Mouse (Mus musculus): ENCODE results near the gene Tnni2. TPM values are rescaled to one million over a fixed set of nuclear protein-coding genes. Genes with fewer than 3 reads are reported as not detected.

Tnni2 gene
- polyA plus RNA-seq, 1 experiment from 2014 or later = 1.7 TPM

DNA sequence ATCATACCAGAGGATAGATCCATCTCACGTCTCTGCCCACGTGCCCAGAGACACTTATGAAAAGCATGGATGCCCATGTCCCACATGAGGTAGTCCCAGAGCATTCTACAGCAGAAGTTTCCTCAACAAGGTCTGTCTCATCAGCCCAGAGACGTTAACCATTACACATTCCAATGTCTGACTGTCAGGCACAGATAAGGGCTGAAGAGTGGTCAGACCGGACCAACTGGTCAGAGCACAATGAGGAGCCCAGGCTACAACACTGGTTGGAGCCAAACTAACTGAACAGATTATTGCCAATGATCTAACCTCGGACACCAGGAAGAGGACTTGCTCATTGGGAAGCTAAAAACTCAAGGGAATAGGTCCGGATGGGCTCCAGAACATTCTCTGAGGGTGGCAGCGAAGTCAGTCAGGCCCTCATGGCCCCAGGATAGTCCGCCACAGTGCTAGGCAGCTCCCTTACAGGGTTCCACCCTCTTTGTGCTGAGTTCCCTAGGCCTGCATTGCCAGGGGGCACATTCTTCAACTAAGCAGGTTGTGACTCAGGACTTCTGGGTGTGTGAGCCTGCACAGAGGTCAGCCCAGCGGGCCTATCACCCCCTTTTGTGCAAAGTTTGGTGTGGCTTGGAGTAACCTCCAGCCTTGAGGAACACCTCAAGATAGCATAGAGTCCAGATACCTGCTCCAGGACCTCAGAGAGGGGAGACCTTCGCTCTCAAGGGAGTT, 7.3 kb upstream of the Tnni2 start, which contains the start of gene Syt8:
Gene Syt8 (plus strand): TSS at position 714 of the 729 bp plus-strand sequence.
- Histone ChIP-seq H3K9ac (ENCODE audit: low read depth, low read length) (no peak within 1 kb of the TSS), H3K4me2 (replicated peaks; ENCODE audit: low read depth, low read length) (no peak within 1 kb of the TSS), H3K4me3 (ENCODE audit: low read depth, low read length) (no peak within 1 kb of the TSS), H3K9me3 (ENCODE audit: control insufficient read depth, low read length) (no peaks in the 10 kb centered on the region), H3K36me3 (ENCODE audit: control insufficient read depth, insufficient read depth, low read length) (no peaks in the 10 kb centered on the region), H3K4me1 (replicated peaks; ENCODE audit: control insufficient read depth, insufficient read depth, low read length) (no peaks in the 10 kb centered on the region), H3K27ac (ENCODE audit: low read depth, low read length) (no peak within 1 kb of the TSS), H3K27me3 (ENCODE audit: control insufficient read depth, insufficient read depth, low read length) (no peaks in the 10 kb centered on the region)
- DNase-seq (ENCODE audit: low spot score) = no peak
- ATAC-seq (ENCODE audit: low FRiP score) = no peak
- 86% methylated on average over 10 of the region's 10 CpGs for WGBS

DNA sequence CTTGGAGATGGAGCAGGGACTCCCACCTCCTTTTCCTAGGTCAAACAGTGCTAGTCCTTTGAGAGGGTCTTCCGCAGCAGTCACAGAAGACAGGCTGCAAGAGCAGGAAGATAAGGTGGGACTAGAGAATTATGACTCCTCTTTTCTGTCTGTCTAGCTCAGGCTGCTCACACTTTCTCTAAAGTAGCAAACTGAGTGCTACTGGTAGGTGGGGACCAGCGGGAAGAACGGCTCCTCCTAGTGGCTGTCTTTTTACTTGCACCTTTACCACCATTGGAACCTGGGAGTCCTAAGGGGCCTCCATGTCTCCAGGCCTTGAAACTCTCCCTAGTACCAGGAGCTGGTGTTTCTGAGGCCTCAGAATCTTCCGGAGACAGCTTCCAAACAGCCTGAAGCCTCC, 6.1 kb upstream of the Tnni2 start:
- 23% methylated on average over 4 of the region's 4 CpGs for WGBS
- H3K27ac ChIP-seq (ENCODE audit: low read depth, low read length) = no peak overlapping the region
- no peak overlapping the region for H3K9ac ChIP-seq (ENCODE audit: low read depth, low read length)
- H3K4me3 ChIP-seq (ENCODE audit: low read depth, low read length) = no peak overlapping the region
- no peaks in the 10 kb centered on the region for H3K36me3 ChIP-seq (ENCODE audit: control insufficient read depth, insufficient read depth, low read length)
- H3K27me3 ChIP-seq (ENCODE audit: control insufficient read depth, insufficient read depth, low read length) = no peaks in the 10 kb centered on the region
- no peak overlapping the region for H3K4me2 ChIP-seq (replicated peaks; ENCODE audit: low read depth, low read length)
- DNase-seq (ENCODE audit: low spot score) = peak; percentile 83
- no peaks in the 10 kb centered on the region for H3K4me1 ChIP-seq (replicated peaks; ENCODE audit: control insufficient read depth, insufficient read depth, low read length)
- ATAC-seq (ENCODE audit: low FRiP score) = no peak
- H3K9me3 ChIP-seq (ENCODE audit: control insufficient read depth, low read length) = no peaks in the 10 kb centered on the region

DNA sequence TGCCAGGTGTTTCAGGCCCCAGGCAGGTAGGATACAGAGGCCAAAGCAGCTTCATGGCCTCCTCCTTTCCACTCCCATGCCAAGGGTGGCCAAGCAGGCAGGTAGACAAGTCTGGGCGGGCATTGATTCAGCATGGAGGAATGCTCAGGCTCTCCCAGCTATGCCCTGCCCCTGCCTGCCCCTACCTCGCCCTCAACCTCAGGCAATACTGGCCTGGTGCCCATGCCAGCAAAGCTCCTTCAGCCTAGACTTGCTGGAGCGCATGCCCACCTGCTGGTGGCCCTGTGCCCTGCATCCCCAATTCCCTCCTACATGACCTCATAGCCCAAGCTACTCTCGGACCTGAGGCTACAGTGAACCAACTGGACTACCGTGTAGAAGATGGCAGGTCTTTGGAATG, 4.3 kb upstream of the Tnni2 start:
- H3K27ac ChIP-seq (ENCODE audit: low read depth, low read length) = no peak overlapping the region
- no peaks in the 10 kb centered on the region for H3K27me3 ChIP-seq (ENCODE audit: control insufficient read depth, insufficient read depth, low read length)
- H3K9me3 ChIP-seq (ENCODE audit: control insufficient read depth, low read length) = no peaks in the 10 kb centered on the region
- H3K36me3 ChIP-seq (ENCODE audit: control insufficient read depth, insufficient read depth, low read length) = no peaks in the 10 kb centered on the region
- DNase-seq (ENCODE audit: low spot score) = no peak
- H3K4me3 ChIP-seq (ENCODE audit: low read depth, low read length) = no peak overlapping the region
- ATAC-seq (ENCODE audit: low FRiP score) = no peak
- H3K4me1 ChIP-seq (replicated peaks; ENCODE audit: control insufficient read depth, insufficient read depth, low read length) = no peaks in the 10 kb centered on the region
- no peak overlapping the region for H3K9ac ChIP-seq (ENCODE audit: low read depth, low read length)
- 81% methylated on average over 5 of the region's 5 CpGs for WGBS
- H3K4me2 ChIP-seq (replicated peaks; ENCODE audit: low read depth, low read length) = no peak overlapping the region

DNA sequence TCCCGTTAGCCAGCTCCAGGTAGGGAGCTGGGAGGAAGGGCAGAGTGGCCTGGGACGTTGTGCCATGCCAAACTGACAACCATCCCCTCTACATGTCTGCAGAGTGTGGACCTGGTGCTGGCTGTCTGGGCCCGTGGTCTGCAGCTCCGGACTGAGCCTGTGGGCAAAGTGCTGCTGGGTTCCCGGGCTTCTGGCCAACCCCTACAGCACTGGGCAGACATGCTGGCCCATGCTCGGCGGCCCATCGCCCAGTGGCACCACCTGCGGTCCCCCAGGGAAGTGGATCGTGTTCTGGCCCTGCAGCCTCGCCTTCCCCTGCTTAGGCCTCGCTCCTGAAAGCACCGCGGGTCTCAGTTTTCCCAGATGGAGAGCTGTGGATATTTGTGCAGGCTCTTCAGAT, 1.6 kb upstream of the Tnni2 start:
- Histone ChIP-seq H3K9ac (ENCODE audit: low read depth, low read length) (no peak overlapping the region), H3K36me3 (ENCODE audit: control insufficient read depth, insufficient read depth, low read length) (no peaks in the 10 kb centered on the region), H3K4me3 (ENCODE audit: low read depth, low read length) (no peak overlapping the region), H3K9me3 (ENCODE audit: control insufficient read depth, low read length) (no peaks in the 10 kb centered on the region), H3K4me1 (replicated peaks; ENCODE audit: control insufficient read depth, insufficient read depth, low read length) (no peaks in the 10 kb centered on the region), H3K27ac (ENCODE audit: low read depth, low read length) (no peak overlapping the region), H3K4me2 (replicated peaks; ENCODE audit: low read depth, low read length) (no peak overlapping the region), H3K27me3 (ENCODE audit: control insufficient read depth, insufficient read depth, low read length) (no peaks in the 10 kb centered on the region)
- DNase-seq (ENCODE audit: low spot score) = no peak
- WGBS = 84% methylated on average over 14 of the region's 14 CpGs
- no peak for ATAC-seq (ENCODE audit: low FRiP score)

DNA sequence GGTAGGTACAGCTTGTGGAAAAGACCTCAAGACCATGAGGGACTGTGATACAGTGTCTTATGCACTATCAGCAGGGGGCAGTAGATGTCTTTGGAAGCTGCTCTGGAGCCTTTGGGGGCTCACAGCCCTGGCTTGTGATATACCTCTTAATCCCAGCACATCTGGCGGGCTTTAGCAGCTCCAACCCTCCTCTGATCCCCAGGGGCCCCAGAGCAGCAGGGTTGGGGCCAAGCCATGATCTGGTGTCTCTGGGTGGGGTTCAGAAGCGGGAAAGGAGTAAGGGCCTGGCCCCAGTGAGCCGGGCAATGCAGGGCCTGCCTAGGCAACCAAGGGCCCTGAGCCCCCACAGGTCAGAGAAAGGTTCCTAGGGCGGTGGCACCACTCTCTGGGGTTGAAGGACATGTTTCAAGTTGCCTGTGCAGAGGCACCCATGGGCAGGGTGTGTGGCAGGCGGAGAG, 922 bp upstream of the Tnni2 start:
- H3K9me3 ChIP-seq (ENCODE audit: control insufficient read depth, low read length) = no peaks in the 10 kb centered on the region
- H3K36me3 ChIP-seq (ENCODE audit: control insufficient read depth, insufficient read depth, low read length) = no peaks in the 10 kb centered on the region
- DNase-seq (ENCODE audit: low spot score) (peak; percentile 72), ATAC-seq (ENCODE audit: low FRiP score) (peak; percentile 49; the same call in 1 of the 2 replicates)
- H3K9ac ChIP-seq (ENCODE audit: low read depth, low read length) = 0 out of 2 replicates have a peak overlapping the region, but pooled peaks have one; percentile 7
- H3K4me1 ChIP-seq (replicated peaks; ENCODE audit: control insufficient read depth, insufficient read depth, low read length) = no peaks in the 10 kb centered on the region
- H3K27me3 ChIP-seq (ENCODE audit: control insufficient read depth, insufficient read depth, low read length) = no peaks in the 10 kb centered on the region
- H3K4me2 ChIP-seq (replicated peaks; ENCODE audit: low read depth, low read length) = no peak overlapping the region
- 58% methylated on average over 5 of the region's 5 CpGs for WGBS
- no peak overlapping the region for H3K27ac ChIP-seq (ENCODE audit: low read depth, low read length)
- H3K4me3 ChIP-seq (ENCODE audit: low read depth, low read length) = no peak overlapping the region

DNA sequence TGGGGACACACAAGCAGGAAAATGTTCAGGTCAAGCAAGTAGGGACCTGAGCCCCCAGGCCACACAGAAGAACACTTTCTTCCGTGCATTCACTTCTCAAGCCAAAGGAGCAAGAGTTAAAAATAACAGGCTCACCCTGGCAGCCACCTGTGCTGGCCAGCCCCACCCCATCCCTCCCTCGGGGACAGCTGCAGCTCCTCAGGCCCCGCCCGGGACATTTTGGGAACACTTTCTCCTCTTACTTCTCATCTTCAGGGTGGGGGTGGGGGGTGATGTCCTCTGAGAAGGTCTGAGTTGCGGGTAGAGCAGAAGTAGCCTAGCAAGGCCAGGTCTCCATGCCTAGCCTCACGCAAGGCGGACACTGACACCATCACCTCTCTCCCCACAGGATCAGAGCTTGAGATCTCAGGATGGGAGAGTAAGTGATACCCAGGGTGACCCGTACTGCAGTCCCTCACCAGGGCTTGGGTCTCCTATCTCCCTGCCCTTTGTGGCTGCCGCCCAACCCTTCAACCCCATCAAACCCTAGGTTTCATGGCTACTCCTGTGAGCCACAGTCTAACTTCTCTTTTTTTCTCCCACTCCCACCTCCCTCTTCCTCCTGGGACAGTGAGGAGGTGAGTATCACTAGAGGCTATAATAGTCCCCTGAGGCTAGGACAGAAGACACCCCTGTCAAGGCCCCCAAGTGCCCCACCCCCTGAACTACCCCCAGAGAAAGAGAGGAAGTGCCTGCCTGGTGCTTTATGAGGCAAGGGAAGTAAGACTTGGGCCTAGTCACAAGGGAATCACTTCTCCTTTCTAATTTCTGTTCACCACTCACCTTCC, 686 bp downstream of the Tnni2 start:
- no peak for ATAC-seq (ENCODE audit: low FRiP score)
- no peak overlapping the region for H3K27ac ChIP-seq (ENCODE audit: low read depth, low read length)
- WGBS = 78% methylated on average over 9 of the region's 9 CpGs

DNA sequence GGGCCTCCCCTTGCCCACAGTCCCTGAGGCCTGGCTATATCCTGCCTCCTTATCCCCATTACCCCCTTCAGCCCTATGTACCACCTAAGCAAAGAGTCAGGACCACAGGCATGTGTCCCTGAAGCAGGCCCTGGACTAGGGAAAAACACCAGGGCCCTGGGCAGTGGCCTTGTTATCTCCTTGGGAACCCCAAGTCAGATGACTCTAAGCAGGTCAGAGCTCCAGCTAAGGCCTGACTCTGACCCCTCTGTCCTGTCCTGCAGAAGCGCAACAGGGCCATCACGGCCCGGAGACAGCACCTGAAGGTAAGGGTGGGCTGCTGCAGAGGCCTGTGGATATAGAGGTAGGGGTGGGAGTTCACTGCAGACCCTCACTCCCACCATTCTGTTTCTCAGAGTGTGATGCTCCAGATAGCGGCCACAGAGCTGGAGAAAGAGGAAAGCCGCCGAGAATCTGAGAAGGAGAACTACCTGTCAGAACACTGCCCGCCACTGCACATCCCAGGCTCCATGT, 1.4 kb downstream of the Tnni2 start:
- WGBS = 99% methylated on average over 7 of the region's 7 CpGs
- no peak for ATAC-seq (ENCODE audit: low FRiP score)

More for the DNA sequence above, 686 bp downstream of the Tnni2 start:
- no peak for DNase-seq (ENCODE audit: low spot score)
- Histone ChIP-seq H3K9me3 (ENCODE audit: control insufficient read depth, low read length) (no peaks in the 10 kb centered on the region), H3K4me1 (replicated peaks; ENCODE audit: control insufficient read depth, insufficient read depth, low read length) (no peaks in the 10 kb centered on the region), H3K4me2 (replicated peaks; ENCODE audit: low read depth, low read length) (no peak overlapping the region), H3K27me3 (ENCODE audit: control insufficient read depth, insufficient read depth, low read length) (no peaks in the 10 kb centered on the region), H3K4me3 (ENCODE audit: low read depth, low read length) (no peak overlapping the region), H3K36me3 (ENCODE audit: control insufficient read depth, insufficient read depth, low read length) (no peaks in the 10 kb centered on the region), H3K9ac (ENCODE audit: low read depth, low read length) (no peak overlapping the region)

DNA sequence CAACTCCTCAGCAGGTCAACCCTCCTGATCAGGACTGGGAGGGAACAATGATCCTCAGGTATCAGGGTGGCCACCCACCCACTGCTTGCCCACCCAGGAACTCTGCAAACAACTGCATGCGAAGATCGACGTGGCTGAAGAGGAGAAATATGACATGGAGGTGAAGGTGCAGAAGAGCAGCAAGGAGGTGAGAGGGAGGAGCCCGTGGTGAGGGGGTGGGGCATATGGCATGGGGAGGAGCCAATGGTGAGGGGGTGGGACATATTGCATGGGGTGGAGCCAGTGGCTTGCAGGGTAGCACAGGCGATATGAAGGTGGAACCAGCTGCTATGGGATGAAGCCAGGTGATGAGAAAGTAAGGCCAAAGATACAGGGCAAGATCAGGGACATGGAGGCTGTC, 1.9 kb downstream of the Tnni2 start:
- no peak overlapping the region for H3K27ac ChIP-seq (ENCODE audit: low read depth, low read length)
- no peaks in the 10 kb centered on the region for H3K36me3 ChIP-seq (ENCODE audit: control insufficient read depth, insufficient read depth, low read length)
- DNase-seq (ENCODE audit: low spot score) = no peak

More for the DNA sequence above, 1.4 kb downstream of the Tnni2 start:
- no peak for DNase-seq (ENCODE audit: low spot score)
- H3K4me3 ChIP-seq (ENCODE audit: low read depth, low read length) = no peak overlapping the region
- no peak overlapping the region for H3K9ac ChIP-seq (ENCODE audit: low read depth, low read length)
- H3K4me2 ChIP-seq (replicated peaks; ENCODE audit: low read depth, low read length) = no peak overlapping the region
- H3K36me3 ChIP-seq (ENCODE audit: control insufficient read depth, insufficient read depth, low read length) = no peaks in the 10 kb centered on the region
- H3K27me3 ChIP-seq (ENCODE audit: control insufficient read depth, insufficient read depth, low read length) = no peaks in the 10 kb centered on the region
- no peak overlapping the region for H3K27ac ChIP-seq (ENCODE audit: low read depth, low read length)
- no peaks in the 10 kb centered on the region for H3K4me1 ChIP-seq (replicated peaks; ENCODE audit: control insufficient read depth, insufficient read depth, low read length)
- no peaks in the 10 kb centered on the region for H3K9me3 ChIP-seq (ENCODE audit: control insufficient read depth, low read length)

More for the DNA sequence above, 1.9 kb downstream of the Tnni2 start:
- no peak overlapping the region for H3K4me3 ChIP-seq (ENCODE audit: low read depth, low read length)
- no peaks in the 10 kb centered on the region for H3K4me1 ChIP-seq (replicated peaks; ENCODE audit: control insufficient read depth, insufficient read depth, low read length)
- ATAC-seq (ENCODE audit: low FRiP score) = no peak
- no peaks in the 10 kb centered on the region for H3K9me3 ChIP-seq (ENCODE audit: control insufficient read depth, low read length)
- no peak overlapping the region for H3K4me2 ChIP-seq (replicated peaks; ENCODE audit: low read depth, low read length)
- WGBS = 89% methylated on average over 5 of the region's 5 CpGs
- H3K27me3 ChIP-seq (ENCODE audit: control insufficient read depth, insufficient read depth, low read length) = no peaks in the 10 kb centered on the region
- no peak overlapping the region for H3K9ac ChIP-seq (ENCODE audit: low read depth, low read length)

Data from hindbrain, embryonic 11.5 days (tissue).